Mouse (Mus musculus) left cerebral cortex, postnatal 36 days (tissue): Measurements from ENCODE around the gene Stk19. TPM values are rescaled to one million over a fixed set of nuclear protein-coding genes. Genes with fewer than 3 reads are reported as not detected.
"Not testable (repeated sequence)": the region's sequence is repeated elsewhere in the genome, so short reads cannot be mapped to it uniquely, and the experiment has no call there.

ENCODE experiments used
- DNase-seq, 2 experiments: peaks; one replicate each; pipeline ENCODE4 v3.0.0; 2021 to 2022; ENCODE audit warnings: low spot score in 2 of 2, mixed read lengths in 1 of 2
- intact Hi-C: fragments of 180-260 bp; cut with DNase I; formaldehyde crosslinking; loops from one replicate; pipeline ENCODE4 v1.15.1; 2025
- total RNA-seq, 2 experiments: library from RNA; stranded (reverse); gene quantifications; 2 replicates each; pipeline ENCODE4 v1.2.3; 2021

The Stk19 gene
- total RNA-seq, 2 experiments from 2014 or later, result 50.2 to 58.6 TPM

GRCm38 (mm10) chr17:34847615-34848014 is 10.9 kb upstream of the Stk19 start:
- intact Hi-C loops, result loop anchor here (10.0 kb wide), 1 partner anchor 913 kb away; no protein-coding TSS in a partner anchor
- no peak for DNase-seq

GRCm38 (mm10) chr17:34847192-34847591 is 10.4 kb upstream of the Stk19 start:
- no peak for DNase-seq
- intact Hi-C loops, result loop anchor here (10.0 kb wide), 1 partner anchor 912 kb away; no protein-coding TSS in a partner anchor

- intact Hi-C loops, result loop anchor here (10.0 kb wide), 1 partner anchor 910 kb away; no protein-coding TSS in a partner anchor
These were observed 8.1 kb upstream of the Stk19 start for GRCm38 (mm10) chr17:34844884-34845283.

GRCm38 (mm10) chr17:34840736-34841307 is 4.1 kb upstream of the Stk19 start:
- no peak for DNase-seq
- intact Hi-C loops, result loop anchor here (10.0 kb wide), 1 partner anchor 906 kb away; no protein-coding TSS in a partner anchor

More at GRCm38 (mm10) chr17:34844884-34845283, 8.1 kb upstream of the Stk19 start:
- no peak for DNase-seq

GRCm38 (mm10) chr17:34838785-34839184 is 2.0 kb upstream of the Stk19 start:
- intact Hi-C loops, result loop anchor here (5.0 kb wide), 3 partner anchors 54 to 404 kb away; partner anchors contain the start of gene Ddx39b
- DNase-seq, result no peak

- intact Hi-C loops, result loop anchor here (1.0 to 5.0 kb wide), 4 partner anchors 13 to 405 kb away; partner anchors contain the start of genes Ddx39b, Nelfe and Skiv2l
- no peak for DNase-seq
These were observed 949 bp upstream of the Stk19 start for GRCm38 (mm10) chr17:34837464-34838324.

GRCm38 (mm10) chr17:34836155-34836855 is 440 bp downstream of the Stk19 start:
- no peak for DNase-seq
- intact Hi-C loops, result loop anchor here (5.0 kb wide), 3 partner anchors 56 to 406 kb away; partner anchors contain the start of gene Ddx39b

GRCm38 (mm10) chr17:34830776-34831175 is 6.0 kb downstream of the Stk19 start:
- DNase-seq, intact Hi-C loops: not testable (repeated sequence)

GRCm38 (mm10) chr17:34814818-34815370 is 21.9 kb downstream of the Stk19 start:
- intact Hi-C loops, result no loop called here
- no peak for DNase-seq

GRCm38 (mm10) chr17:34813747-34814146 is 23.0 kb downstream of the Stk19 start:
- intact Hi-C loops, result loop anchor here (2.0 kb wide), 1 partner anchor 81 kb away; no protein-coding TSS in a partner anchor
- DNase-seq, result not testable (repeated sequence)

GRCm38 (mm10) chr17:34811275-34811674 is 25.5 kb downstream of the Stk19 start:
- no peak for DNase-seq
- intact Hi-C loops, result no loop called here

- intact Hi-C loops, DNase-seq: not testable (repeated sequence)
These were observed 25.9 kb downstream of the Stk19 start for GRCm38 (mm10) chr17:34810811-34811210.

GRCm38 (mm10) chr17:34810411-34810810 is 26.3 kb downstream of the Stk19 start:
- intact Hi-C loops, DNase-seq: not testable (repeated sequence)

- intact Hi-C loops, result no loop called here
- DNase-seq, result no peak
These were observed 28.0 kb downstream of the Stk19 start for GRCm38 (mm10) chr17:34808599-34809205.

- intact Hi-C loops, result no loop called here
These were observed 29.6 kb downstream of the Stk19 start for GRCm38 (mm10) chr17:34807176-34807575.

GRCm38 (mm10) chr17:34804871-34805562 is 31.7 kb downstream of the Stk19 start:
- intact Hi-C loops, result no loop called here
- DNase-seq, result no peak

More at GRCm38 (mm10) chr17:34807176-34807575, 29.6 kb downstream of the Stk19 start:
- DNase-seq, result no peak

GRCm38 (mm10) chr17:34804301-34804700 is 32.4 kb downstream of the Stk19 start, which contains the start of gene Cyp21a1:
TSS of gene Cyp21a1 (minus strand) at chr17:34804561.
- DNase-seq, intact Hi-C loops: not testable (repeated sequence)

GRCm38 (mm10) chr17:34803367-34803766 is 33.4 kb downstream of the Stk19 start:
- DNase-seq, result not testable (repeated sequence)
- intact Hi-C loops, result loop anchor here (2.0 kb wide), 1 partner anchor 85 kb away; no protein-coding TSS in a partner anchor
